Mouse (Mus musculus): Measurements from ENCODE around the gene Olfr1453.

GRCm38 (mm10) chr19:12994714-12995113 is 33.4 kb downstream of the Olfr1453 start, which contains the start of gene Olfr1451:
- TF ChIP-seq CTCF (IDR thresholded peaks at IDR 0.05; ENCODE audit: low read depth) = no peak
- TF ChIP-seq EP300 (IDR thresholded peaks at IDR 0.05; ENCODE audit: low read depth) = no peak

Measured in heart, postnatal 0 days (tissue).